Mouse (Mus musculus): ENCODE data around the gene Col4a2. TPM values are rescaled to one million over a fixed set of nuclear protein-coding genes. Genes with fewer than 3 reads are reported as not detected.

Gene Col4a2
- polyA plus RNA-seq, 1 experiment = 8.4 TPM

- no peaks in the 10 kb centered on the region for H3K36me3 ChIP-seq (ENCODE audit: control insufficient read depth, insufficient read depth, low read length)
- H3K27me3 ChIP-seq (ENCODE audit: control insufficient read depth, insufficient read depth, low read length) = no peaks in the 10 kb centered on the region
- no peak overlapping the region for H3K4me3 ChIP-seq (ENCODE audit: control insufficient read depth, low read depth, low read length)
- TF ChIP-seq CTCF (IDR thresholded peaks at IDR 0.05; ENCODE audit: control insufficient read depth, insufficient read depth, insufficient replicate concordance, low read depth, low read length) (no peak), POLR2A (IDR thresholded peaks at IDR 0.05; ENCODE audit: control insufficient read depth, low read depth, low read length) (no peak)
- H3K27ac ChIP-seq (ENCODE audit: control insufficient read depth, insufficient read depth, low read depth, low read length) = peak overlapping the region; percentile 40; the same call in 1 of the 2 replicates
- H3K4me1 ChIP-seq (ENCODE audit: control insufficient read depth, insufficient read depth, low read length) = peaks cover 2% of the 10 kb centered on the region; the same call in 1 of the 2 replicates
These were observed 54.1 kb downstream of the Col4a2 start for GRCm38 (mm10) chr8:11366741-11367140.

DNA sequence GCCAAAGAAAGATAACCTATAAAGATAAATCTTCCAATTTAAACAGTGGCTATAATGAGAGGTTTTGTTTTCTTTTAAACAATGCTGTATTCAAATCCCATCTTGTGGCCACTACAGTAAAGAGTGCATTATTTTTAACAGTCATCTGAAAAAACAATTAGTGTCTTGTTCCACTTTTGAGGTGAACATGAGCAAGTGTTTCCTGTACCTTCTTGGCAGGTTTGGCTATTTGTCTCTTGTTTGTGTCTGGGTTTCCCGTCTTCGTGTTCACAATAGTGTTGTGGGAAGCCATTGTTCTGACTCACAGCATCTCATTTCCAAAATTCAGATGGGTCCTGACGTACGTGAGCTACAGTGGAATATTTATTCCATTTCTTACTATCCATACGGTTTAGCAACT lies 55.1 kb downstream of the Col4a2 start:
- no peaks in the 10 kb centered on the region for H3K4me1 ChIP-seq (ENCODE audit: control insufficient read depth, insufficient read depth, low read length)
- TF ChIP-seq CTCF (IDR thresholded peaks at IDR 0.05; ENCODE audit: control insufficient read depth, insufficient read depth, insufficient replicate concordance, low read depth, low read length) (no peak), POLR2A (IDR thresholded peaks at IDR 0.05; ENCODE audit: control insufficient read depth, low read depth, low read length) (no peak)

GRCm38 (mm10) chr8:11369526-11370203 lies 57.1 kb downstream of the Col4a2 start:
- H3K4me3 ChIP-seq (ENCODE audit: control insufficient read depth, low read depth, low read length) = no peak overlapping the region
- TF ChIP-seq POLR2A (IDR thresholded peaks at IDR 0.05; ENCODE audit: control insufficient read depth, low read depth, low read length) (no peak), CTCF (IDR thresholded peaks at IDR 0.05; ENCODE audit: control insufficient read depth, insufficient read depth, insufficient replicate concordance, low read depth, low read length) (no peak)
- no peaks in the 10 kb centered on the region for H3K36me3 ChIP-seq (ENCODE audit: control insufficient read depth, insufficient read depth, low read length)
- H3K27ac ChIP-seq (ENCODE audit: control insufficient read depth, insufficient read depth, low read depth, low read length) = no peak overlapping the region
- no peaks in the 10 kb centered on the region for H3K27me3 ChIP-seq (ENCODE audit: control insufficient read depth, insufficient read depth, low read length)
- peaks cover 2% of the 10 kb centered on the region; the same call in 1 of the 2 replicates for H3K4me1 ChIP-seq (ENCODE audit: control insufficient read depth, insufficient read depth, low read length)

More for the DNA sequence above, 55.1 kb downstream of the Col4a2 start:
- no peaks in the 10 kb centered on the region for H3K36me3 ChIP-seq (ENCODE audit: control insufficient read depth, insufficient read depth, low read length)
- H3K27ac ChIP-seq (ENCODE audit: control insufficient read depth, insufficient read depth, low read depth, low read length) = no peak overlapping the region
- H3K4me3 ChIP-seq (ENCODE audit: control insufficient read depth, low read depth, low read length) = no peak overlapping the region
- no peaks in the 10 kb centered on the region for H3K27me3 ChIP-seq (ENCODE audit: control insufficient read depth, insufficient read depth, low read length)

DNA sequence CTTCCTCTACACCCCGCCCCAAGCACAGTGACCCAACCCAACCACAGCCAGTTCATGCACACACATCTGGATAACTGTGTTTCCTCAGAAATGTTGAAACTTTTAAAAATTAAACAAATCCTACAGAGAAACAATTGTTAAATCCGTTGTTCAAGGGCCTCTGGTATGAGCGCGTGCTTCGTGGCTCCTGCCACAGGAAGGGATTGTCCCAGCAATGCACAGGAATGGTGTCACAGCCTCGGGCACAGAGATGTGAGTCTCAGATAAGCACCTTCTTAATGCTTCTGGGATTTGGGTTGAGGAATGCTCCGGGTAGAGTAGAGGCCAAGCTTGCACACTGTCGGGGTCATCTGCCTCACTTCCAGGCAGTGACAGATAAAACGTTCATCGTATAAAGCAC lies 58.7 kb downstream of the Col4a2 start:
- H3K27me3 ChIP-seq (ENCODE audit: control insufficient read depth, insufficient read depth, low read length) = no peaks in the 10 kb centered on the region
- no peak overlapping the region for H3K4me3 ChIP-seq (ENCODE audit: control insufficient read depth, low read depth, low read length)
- H3K4me1 ChIP-seq (ENCODE audit: control insufficient read depth, insufficient read depth, low read length) = peaks cover 2% of the 10 kb centered on the region; the same call in 1 of the 2 replicates
- no peak overlapping the region for H3K27ac ChIP-seq (ENCODE audit: control insufficient read depth, insufficient read depth, low read depth, low read length)
- H3K36me3 ChIP-seq (ENCODE audit: control insufficient read depth, insufficient read depth, low read length) = no peaks in the 10 kb centered on the region
- TF ChIP-seq POLR2A (IDR thresholded peaks at IDR 0.05; ENCODE audit: control insufficient read depth, low read depth, low read length) = no peak
- no peak for TF ChIP-seq CTCF (IDR thresholded peaks at IDR 0.05; ENCODE audit: control insufficient read depth, insufficient read depth, insufficient replicate concordance, low read depth, low read length)

- TF ChIP-seq POLR2A (IDR thresholded peaks at IDR 0.05; ENCODE audit: control insufficient read depth, low read depth, low read length) = no peak
- no peak for TF ChIP-seq CTCF (IDR thresholded peaks at IDR 0.05; ENCODE audit: control insufficient read depth, insufficient read depth, insufficient replicate concordance, low read depth, low read length)
- Histone ChIP-seq H3K4me1 (ENCODE audit: control insufficient read depth, insufficient read depth, low read length) (peaks cover 2% of the 10 kb centered on the region; the same call in 1 of the 2 replicates), H3K27ac (ENCODE audit: control insufficient read depth, insufficient read depth, low read depth, low read length) (no peak overlapping the region), H3K4me3 (ENCODE audit: control insufficient read depth, low read depth, low read length) (no peak overlapping the region), H3K36me3 (ENCODE audit: control insufficient read depth, insufficient read depth, low read length) (no peaks in the 10 kb centered on the region), H3K27me3 (ENCODE audit: control insufficient read depth, insufficient read depth, low read length) (no peaks in the 10 kb centered on the region)
These were observed 59.5 kb downstream of the Col4a2 start for GRCm38 (mm10) chr8:11372080-11372479.

GRCm38 (mm10) chr8:11373643-11374325 lies 61.2 kb downstream of the Col4a2 start:
- peaks cover 2% of the 10 kb centered on the region; the same call in 1 of the 2 replicates for H3K4me1 ChIP-seq (ENCODE audit: control insufficient read depth, insufficient read depth, low read length)
- H3K4me3 ChIP-seq (ENCODE audit: control insufficient read depth, low read depth, low read length) = no peak overlapping the region
- H3K27ac ChIP-seq (ENCODE audit: control insufficient read depth, insufficient read depth, low read depth, low read length) = no peak overlapping the region
- no peaks in the 10 kb centered on the region for H3K36me3 ChIP-seq (ENCODE audit: control insufficient read depth, insufficient read depth, low read length)
- H3K27me3 ChIP-seq (ENCODE audit: control insufficient read depth, insufficient read depth, low read length) = no peaks in the 10 kb centered on the region
- no peak for TF ChIP-seq POLR2A (IDR thresholded peaks at IDR 0.05; ENCODE audit: control insufficient read depth, low read depth, low read length)
- TF ChIP-seq CTCF (IDR thresholded peaks at IDR 0.05; ENCODE audit: control insufficient read depth, insufficient read depth, insufficient replicate concordance, low read depth, low read length) = no peak

DNA sequence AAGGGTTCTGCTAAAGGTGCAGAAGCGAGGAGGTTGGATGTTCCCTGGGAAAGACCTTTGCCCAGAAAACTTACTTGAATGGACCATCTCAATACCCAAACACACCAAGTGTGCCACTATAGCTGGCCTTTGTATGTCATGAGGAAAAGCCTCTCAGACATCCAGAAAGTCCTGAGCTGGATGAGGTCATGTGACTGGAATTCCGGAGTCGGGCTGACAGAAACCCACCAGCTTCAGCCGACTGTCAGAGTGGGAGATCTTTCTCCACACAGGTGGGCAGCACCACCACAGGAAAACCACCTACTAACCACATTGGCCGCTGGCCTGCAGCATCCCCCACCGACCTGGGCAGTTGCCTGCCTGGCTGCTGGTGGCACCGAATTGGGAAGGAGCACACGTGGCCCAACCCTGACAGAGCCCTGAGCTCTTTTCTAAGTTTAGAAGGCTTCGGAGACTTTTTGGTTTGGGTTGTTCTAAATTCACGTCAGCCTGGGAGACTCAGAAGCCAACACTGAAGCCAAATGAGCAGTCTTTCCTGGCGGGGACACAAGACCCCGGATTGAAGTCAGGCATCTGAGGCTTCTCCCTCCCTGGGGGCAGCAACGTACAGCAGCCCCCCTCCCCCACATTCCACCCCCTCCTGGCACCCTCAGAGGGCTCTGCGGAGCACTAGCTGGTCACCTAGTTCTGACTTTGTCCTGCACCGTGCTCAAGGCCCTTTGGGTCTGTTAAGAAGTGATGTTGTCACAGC lies 61.9 kb downstream of the Col4a2 start:
- no peaks in the 10 kb centered on the region for H3K36me3 ChIP-seq (ENCODE audit: control insufficient read depth, insufficient read depth, low read length)
- H3K4me1 ChIP-seq (ENCODE audit: control insufficient read depth, insufficient read depth, low read length) = peaks cover 2% of the 10 kb centered on the region; the same call in 1 of the 2 replicates
- H3K27ac ChIP-seq (ENCODE audit: control insufficient read depth, insufficient read depth, low read depth, low read length) = no peak overlapping the region
- TF ChIP-seq POLR2A (IDR thresholded peaks at IDR 0.05; ENCODE audit: control insufficient read depth, low read depth, low read length) = no peak
- no peak for TF ChIP-seq CTCF (IDR thresholded peaks at IDR 0.05; ENCODE audit: control insufficient read depth, insufficient read depth, insufficient replicate concordance, low read depth, low read length)
- no peaks in the 10 kb centered on the region for H3K27me3 ChIP-seq (ENCODE audit: control insufficient read depth, insufficient read depth, low read length)
- no peak overlapping the region for H3K4me3 ChIP-seq (ENCODE audit: control insufficient read depth, low read depth, low read length)
